Mouse (Mus musculus): ENCODE measurements around the gene Mpped2. TPM values are rescaled to one million over a fixed set of nuclear protein-coding genes. Genes with fewer than 3 reads are reported as not detected.

The Mpped2 gene
- total and polyA plus RNA-seq, 2 experiments from 2014 or later = 9.4 to 28.3 TPM

- 0 out of 2 replicates have a peak overlapping the region, but pooled peaks have one; percentile 9 for H3K27ac ChIP-seq (ENCODE audit: low read depth)
- H3K4me1 ChIP-seq (ENCODE audit: control insufficient read depth, insufficient read depth) = 0 out of 2 replicates have a peak, but pooled peaks cover 13% of the 10 kb centered on the region
- 47% methylated on average over 4 of the region's 4 CpGs for WGBS
- H3K9ac ChIP-seq (replicated peaks; ENCODE audit: low read depth, low read length) = no peak overlapping the region
- DNase-seq (ENCODE audit: low spot score) (no peak), ATAC-seq (ENCODE audit: insufficient read depth, low read depth) (no peak)
- no peaks in the 10 kb centered on the region for H3K36me3 ChIP-seq (replicated peaks; ENCODE audit: control insufficient read depth, insufficient read depth, low read length)
- H3K4me3 ChIP-seq (ENCODE audit: low read depth, low read length) = no peak overlapping the region
- H3K4me2 ChIP-seq (ENCODE audit: low read depth, low read length) = no peak overlapping the region
- no peaks in the 10 kb centered on the region for H3K27me3 ChIP-seq (ENCODE audit: control insufficient read depth, insufficient read depth, low read length)
- no peak for TF ChIP-seq EP300 (IDR thresholded peaks at IDR 0.05; ENCODE audit: low read depth)
- no peak for TF ChIP-seq CTCF (IDR thresholded peaks at IDR 0.05; ENCODE audit: low read depth)
- H3K9me3 ChIP-seq (replicated peaks; ENCODE audit: control insufficient read depth, low read length) = no peaks in the 10 kb centered on the region
Observed at GRCm38 (mm10) chr2:106788573-106788972, 95.5 kb downstream of the Mpped2 start.

GRCm38 (mm10) chr2:106789694-106790328, 96.7 kb downstream of the Mpped2 start:
- ATAC-seq (ENCODE audit: insufficient read depth, low read depth) = no peak
- Histone ChIP-seq H3K36me3 (replicated peaks; ENCODE audit: control insufficient read depth, insufficient read depth, low read length) (no peaks in the 10 kb centered on the region), H3K9ac (replicated peaks; ENCODE audit: low read depth, low read length) (no peak overlapping the region), H3K27ac (ENCODE audit: low read depth) (no peak overlapping the region), H3K27me3 (ENCODE audit: control insufficient read depth, insufficient read depth, low read length) (no peaks in the 10 kb centered on the region), H3K4me3 (ENCODE audit: low read depth, low read length) (no peak overlapping the region), H3K9me3 (replicated peaks; ENCODE audit: control insufficient read depth, low read length) (no peaks in the 10 kb centered on the region), H3K4me2 (ENCODE audit: low read depth, low read length) (no peak overlapping the region), H3K4me1 (ENCODE audit: control insufficient read depth, insufficient read depth) (0 out of 2 replicates have a peak, but pooled peaks cover 13% of the 10 kb centered on the region)
- 70% methylated on average over 5 of the region's 5 CpGs for WGBS
- no peak for TF ChIP-seq CTCF (IDR thresholded peaks at IDR 0.05; ENCODE audit: low read depth)
- no peak for TF ChIP-seq EP300 (IDR thresholded peaks at IDR 0.05; ENCODE audit: low read depth)
- no peak for DNase-seq (ENCODE audit: low spot score)

- no peaks in the 10 kb centered on the region for H3K36me3 ChIP-seq (replicated peaks; ENCODE audit: control insufficient read depth, insufficient read depth, low read length)
- no peak for ATAC-seq (ENCODE audit: insufficient read depth, low read depth)
- H3K9ac ChIP-seq (replicated peaks; ENCODE audit: low read depth, low read length) = no peak overlapping the region
- H3K4me3 ChIP-seq (ENCODE audit: low read depth, low read length) = no peak overlapping the region
- H3K4me2 ChIP-seq (ENCODE audit: low read depth, low read length) = no peak overlapping the region
- no peak overlapping the region for H3K27ac ChIP-seq (ENCODE audit: low read depth)
- no peaks in the 10 kb centered on the region for H3K27me3 ChIP-seq (ENCODE audit: control insufficient read depth, insufficient read depth, low read length)
- 0 out of 2 replicates have a peak, but pooled peaks cover 13% of the 10 kb centered on the region for H3K4me1 ChIP-seq (ENCODE audit: control insufficient read depth, insufficient read depth)
- TF ChIP-seq EP300 (IDR thresholded peaks at IDR 0.05; ENCODE audit: low read depth) (no peak), CTCF (IDR thresholded peaks at IDR 0.05; ENCODE audit: low read depth) (no peak)
- DNase-seq (ENCODE audit: low spot score) = no peak
- WGBS = 44% methylated on average over 3 of the region's 3 CpGs
- no peaks in the 10 kb centered on the region for H3K9me3 ChIP-seq (replicated peaks; ENCODE audit: control insufficient read depth, low read length)
Observed at GRCm38 (mm10) chr2:106790329-106790701, 97.2 kb downstream of the Mpped2 start.

GRCm38 (mm10) chr2:106796246-106796645, 103.2 kb downstream of the Mpped2 start:
- Histone ChIP-seq H3K27ac (ENCODE audit: low read depth) (no peak overlapping the region), H3K4me2 (ENCODE audit: low read depth, low read length) (no peak overlapping the region), H3K27me3 (ENCODE audit: control insufficient read depth, insufficient read depth, low read length) (no peaks in the 10 kb centered on the region), H3K9ac (replicated peaks; ENCODE audit: low read depth, low read length) (no peak overlapping the region), H3K4me3 (ENCODE audit: low read depth, low read length) (no peak overlapping the region), H3K4me1 (ENCODE audit: control insufficient read depth, insufficient read depth) (peaks cover 17% of the 10 kb centered on the region), H3K36me3 (replicated peaks; ENCODE audit: control insufficient read depth, insufficient read depth, low read length) (no peaks in the 10 kb centered on the region), H3K9me3 (replicated peaks; ENCODE audit: control insufficient read depth, low read length) (no peaks in the 10 kb centered on the region)
- no peak for DNase-seq (ENCODE audit: low spot score)
- TF ChIP-seq EP300 (IDR thresholded peaks at IDR 0.05; ENCODE audit: low read depth) (no peak), CTCF (IDR thresholded peaks at IDR 0.05; ENCODE audit: low read depth) (no peak)
- no peak for ATAC-seq (ENCODE audit: insufficient read depth, low read depth)
- 38% methylated on average over 7 of the region's 7 CpGs for WGBS

- no peaks in the 10 kb centered on the region for H3K36me3 ChIP-seq (replicated peaks; ENCODE audit: control insufficient read depth, insufficient read depth, low read length)
- peak; percentile 58 for ATAC-seq (ENCODE audit: insufficient read depth, low read depth)
- no peak overlapping the region for H3K4me3 ChIP-seq (ENCODE audit: low read depth, low read length)
- H3K27me3 ChIP-seq (ENCODE audit: control insufficient read depth, insufficient read depth, low read length) = no peaks in the 10 kb centered on the region
- H3K9ac ChIP-seq (replicated peaks; ENCODE audit: low read depth, low read length) = no peak overlapping the region
- H3K4me1 ChIP-seq (ENCODE audit: control insufficient read depth, insufficient read depth) = peaks cover 17% of the 10 kb centered on the region
- H3K9me3 ChIP-seq (replicated peaks; ENCODE audit: control insufficient read depth, low read length) = no peaks in the 10 kb centered on the region
- 37% methylated on average over 3 of the region's 3 CpGs for WGBS
- no peak for TF ChIP-seq EP300 (IDR thresholded peaks at IDR 0.05; ENCODE audit: low read depth)
- no peak for TF ChIP-seq CTCF (IDR thresholded peaks at IDR 0.05; ENCODE audit: low read depth)
- peak overlapping the region; percentile 31; the same call in 1 of the 2 replicates for H3K4me2 ChIP-seq (ENCODE audit: low read depth, low read length)
- H3K27ac ChIP-seq (ENCODE audit: low read depth) = no peak overlapping the region
- DNase-seq (ENCODE audit: low spot score) = no peak
Observed at GRCm38 (mm10) chr2:106797855-106798254, 104.8 kb downstream of the Mpped2 start.

- no peak overlapping the region for H3K9ac ChIP-seq (replicated peaks; ENCODE audit: low read depth, low read length)
- DNase-seq (ENCODE audit: low spot score) (no peak), ATAC-seq (ENCODE audit: insufficient read depth, low read depth) (peak; percentile 55; the same call in 1 of the 2 replicates)
- 27% methylated on average over 4 of the region's 4 CpGs for WGBS
- no peaks in the 10 kb centered on the region for H3K36me3 ChIP-seq (replicated peaks; ENCODE audit: control insufficient read depth, insufficient read depth, low read length)
- H3K4me2 ChIP-seq (ENCODE audit: low read depth, low read length) = 0 out of 2 replicates have a peak overlapping the region, but pooled peaks have one; percentile 4
- peaks cover 17% of the 10 kb centered on the region for H3K4me1 ChIP-seq (ENCODE audit: control insufficient read depth, insufficient read depth)
- H3K27ac ChIP-seq (ENCODE audit: low read depth) = no peak overlapping the region
- no peak overlapping the region for H3K4me3 ChIP-seq (ENCODE audit: low read depth, low read length)
- H3K9me3 ChIP-seq (replicated peaks; ENCODE audit: control insufficient read depth, low read length) = no peaks in the 10 kb centered on the region
- no peaks in the 10 kb centered on the region for H3K27me3 ChIP-seq (ENCODE audit: control insufficient read depth, insufficient read depth, low read length)
- TF ChIP-seq CTCF (IDR thresholded peaks at IDR 0.05; ENCODE audit: low read depth) (no peak), EP300 (IDR thresholded peaks at IDR 0.05; ENCODE audit: low read depth) (no peak)
Observed at GRCm38 (mm10) chr2:106798824-106799223, 105.8 kb downstream of the Mpped2 start.
